Mouse (Mus musculus) ES-E14 (cell line): ENCODE results near the gene Gm17606.

ENCODE experiments used
- MAFK ChIP-seq: IDR thresholded peaks from 2 replicates; pipeline ENCODE4 v1.6.1; 2014; ENCODE audit warnings: mild to moderate bottlenecking, low read depth, low read length, inconsistent platforms; ENCODE audit not compliant: insufficient read depth
- ZC3H11A ChIP-seq: IDR thresholded peaks from 2 replicates; pipeline ENCODE4 v1.6.1; 2012; ENCODE audit warnings: low read depth, mild to moderate bottlenecking, inconsistent platforms, low read length, borderline replicate concordance
- ZNF384 ChIP-seq: IDR thresholded peaks from 2 replicates; pipeline ENCODE4 v1.6.1; 2012; ENCODE audit warnings: low read depth, low read length, inconsistent platforms

GRCm38 (mm10) chr14:54607226-54607625 lies 33.5 kb upstream of the Gm17606 start:
- TF ChIP-seq ZC3H11A (no peak), MAFK (no peak), ZNF384 (no peak)
